Mouse (Mus musculus) megakaryocyte, embryonic 14.5 days (primary cell): ENCODE results near the gene Ttll6.

Experiments used
- FLI1 ChIP-seq: IDR thresholded peaks from 2 replicates; pipeline ENCODE4 v1.6.1; 2012; ENCODE audit warnings: low read length, inconsistent platforms, mixed read lengths
- GATA1 ChIP-seq: IDR thresholded peaks from 3 replicates; pipeline ENCODE4 v1.6.1; 2012; ENCODE audit warnings: mixed read lengths, low read length, inconsistent platforms, borderline replicate concordance

GRCm38 (mm10) chr11:96108376-96108775, 25.2 kb upstream of the Ttll6 start:
- no peak for TF ChIP-seq GATA1
- no peak for TF ChIP-seq FLI1
